Mouse (Mus musculus): ENCODE results near the gene Mymx.

DNA sequence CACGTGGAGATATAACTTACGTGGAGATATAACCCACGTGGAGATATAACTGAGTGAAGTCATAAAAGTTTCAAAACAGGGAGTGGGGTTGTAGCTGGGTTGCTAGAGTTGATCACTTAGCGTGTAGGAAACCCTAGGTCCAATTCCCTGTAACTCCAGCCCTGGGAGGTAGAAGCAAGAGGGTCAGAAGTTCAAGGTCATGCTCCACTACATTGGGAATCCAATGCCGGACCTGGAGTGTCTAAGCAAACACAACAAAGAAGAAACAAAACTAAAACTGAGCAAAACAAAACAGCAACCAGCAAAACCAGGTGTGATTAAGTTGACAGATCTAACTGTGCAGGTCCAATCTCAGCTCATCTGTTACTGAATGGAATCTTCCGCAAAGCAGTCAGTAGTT is 15.8 kb upstream of the Mymx start:
- TF ChIP-seq POLR2A (IDR thresholded peaks at IDR 0.05; ENCODE audit: borderline replicate concordance, extremely low read depth, insufficient read depth, insufficient read length, poor library complexity, severe bottlenecking), result no peak
- no peak for TF ChIP-seq CTCF (IDR thresholded peaks at IDR 0.05; ENCODE audit: borderline replicate concordance, extremely low read depth, insufficient read depth, insufficient read length)

Data from brain, embryonic 14.5 days (tissue).